Mouse (Mus musculus): Measurements from ENCODE around the gene Gna12.

GRCm38 (mm10) chr5:140799190-140799589 lies 31.0 kb downstream of the Gna12 start:
- TF ChIP-seq POLR2A (IDR thresholded peaks at IDR 0.05; ENCODE audit: low read depth, low read length) = no peak
- TF ChIP-seq CTCF (IDR thresholded peaks at IDR 0.05; ENCODE audit: extremely low read depth, insufficient read length, insufficient replicate concordance, low read depth, low read length) = no peak
